Mouse (Mus musculus): ENCODE measurements around the gene Spns2. TPM values are rescaled to one million over a fixed set of nuclear protein-coding genes. Genes with fewer than 3 reads are reported as not detected.
A peak's percentile ranks its signal among the peaks of the same experiment; 100 is the strongest.

Spns2 gene
- polyA plus RNA-seq, 1 experiment from 2014 or later: 8.5 TPM

GRCm38 (mm10) chr11:72468525-72468924 lies 21.2 kb downstream of the Spns2 start:
- Histone ChIP-seq H3K9ac (no peak overlapping the region), H3K36me3 (ENCODE audit: insufficient read depth) (no peaks in the 10 kb centered on the region), H3K4me2 (no peak overlapping the region), H3K27me3 (ENCODE audit: insufficient read depth, low read length) (no peaks in the 10 kb centered on the region), H3K4me1 (ENCODE audit: insufficient read depth) (peaks cover 55% of the 10 kb centered on the region), H3K4me3 (ENCODE audit: low read depth, low read length) (no peak overlapping the region), H3K27ac (ENCODE audit: low read depth) (peak overlapping the region; percentile 88), H3K9me3 (ENCODE audit: low read depth, low read length) (no peaks in the 10 kb centered on the region)
- no peak for DNase-seq
- WGBS: 65% methylated on average over 5 of the region's 5 CpGs
- TF ChIP-seq CTCF (IDR thresholded peaks at IDR 0.05; ENCODE audit: low read depth): no peak
- ATAC-seq (ENCODE audit: insufficient read depth): no peak

DNA sequence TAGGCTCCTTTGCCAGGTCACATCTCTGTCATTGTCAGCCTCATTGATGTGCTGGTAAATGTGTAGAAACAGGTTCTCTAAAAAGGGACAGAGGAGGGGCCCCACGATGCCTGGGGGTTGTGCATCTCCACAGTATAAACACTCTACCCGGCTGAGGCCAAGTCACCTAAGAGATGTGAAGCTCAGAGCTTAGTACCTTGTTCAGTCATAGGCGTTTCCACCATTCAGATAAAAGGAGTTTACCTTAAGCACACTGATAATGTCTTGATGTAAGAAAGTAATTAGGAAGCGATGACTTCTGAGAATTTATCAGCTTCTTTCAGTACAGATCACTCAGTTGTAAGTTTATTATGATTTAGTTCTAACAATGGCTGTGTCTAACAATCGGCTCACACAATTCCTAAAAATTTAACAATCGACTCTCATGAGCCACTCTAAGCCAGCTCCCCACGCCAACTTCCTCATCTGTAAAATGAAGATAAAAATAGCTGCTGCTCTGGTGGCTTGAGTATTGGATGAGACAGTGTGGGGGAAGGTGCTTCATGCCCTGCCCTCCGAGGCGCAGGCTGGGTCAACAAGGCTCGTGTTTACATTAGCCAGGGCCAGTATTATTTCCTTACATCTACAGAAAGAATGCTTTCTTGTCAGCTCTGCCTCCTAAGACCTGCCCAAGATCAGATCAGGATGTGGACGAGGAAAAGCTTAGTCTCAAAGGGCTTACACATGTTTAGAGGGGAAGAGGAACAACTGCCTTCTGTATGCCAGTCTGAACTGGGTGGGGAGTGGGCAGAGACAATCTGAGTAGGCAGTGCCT lies 22.8 kb downstream of the Spns2 start:
- DNase-seq (peak; percentile 71), ATAC-seq (ENCODE audit: insufficient read depth) (peak; percentile 54)
- H3K4me1 ChIP-seq (ENCODE audit: insufficient read depth): peaks cover 43% of the 10 kb centered on the region

DNA sequence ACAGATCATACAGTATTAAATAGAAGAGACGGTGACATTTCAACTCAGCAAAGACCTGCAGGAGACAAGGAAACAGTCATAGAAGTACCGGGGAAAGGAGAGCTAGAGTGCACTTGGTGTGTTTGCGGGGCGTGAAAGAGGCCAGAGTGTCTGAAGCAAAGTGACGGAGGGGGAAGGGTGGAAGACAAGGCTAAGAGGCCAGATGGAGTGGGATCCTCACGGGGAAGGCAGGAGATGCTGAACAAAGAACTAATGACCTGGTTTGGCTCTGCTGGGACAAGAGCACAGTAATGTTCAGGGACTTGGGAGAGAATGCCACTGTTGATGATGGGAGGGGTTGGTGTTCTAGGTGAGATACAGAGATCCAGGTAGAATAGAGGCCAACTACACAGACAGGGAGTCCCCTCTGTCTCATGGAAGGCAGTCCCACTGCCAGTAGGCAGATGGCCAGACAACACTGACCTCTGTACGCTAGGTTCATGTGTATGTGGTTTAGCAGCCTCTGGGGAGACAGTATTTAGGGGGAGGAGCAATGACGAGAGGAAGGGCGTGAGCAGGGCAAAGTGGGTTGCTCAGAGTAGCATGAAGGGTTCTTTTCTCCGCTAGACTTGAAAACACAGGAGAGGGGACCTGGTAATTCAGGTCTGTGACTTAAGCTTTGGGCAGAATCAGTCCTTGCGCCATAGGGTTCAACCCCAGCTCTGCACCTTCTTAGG lies 23.6 kb downstream of the Spns2 start:
- peak; percentile 30 for DNase-seq
- no peaks in the 10 kb centered on the region for H3K27me3 ChIP-seq (ENCODE audit: insufficient read depth, low read length)
- H3K36me3 ChIP-seq (ENCODE audit: insufficient read depth): no peaks in the 10 kb centered on the region
- peak overlapping the region; percentile 88 for H3K27ac ChIP-seq (ENCODE audit: low read depth)
- H3K4me2 ChIP-seq: peak overlapping the region; percentile 23; the same call in 1 of the 2 replicates
- peaks cover 39% of the 10 kb centered on the region for H3K4me1 ChIP-seq (ENCODE audit: insufficient read depth)
- ATAC-seq (ENCODE audit: insufficient read depth): no peak
- 37% methylated on average over 11 of the region's 11 CpGs for whole genome bisulfite sequencing
- TF ChIP-seq CTCF (IDR thresholded peaks at IDR 0.05; ENCODE audit: low read depth): no peak
- no peaks in the 10 kb centered on the region for H3K9me3 ChIP-seq (ENCODE audit: low read depth, low read length)
- H3K9ac ChIP-seq: no peak overlapping the region
- H3K4me3 ChIP-seq (ENCODE audit: low read depth, low read length): no peak overlapping the region

More for the DNA sequence above, 22.8 kb downstream of the Spns2 start:
- Histone ChIP-seq H3K27ac (ENCODE audit: low read depth) (peak overlapping the region; percentile 88), H3K27me3 (ENCODE audit: insufficient read depth, low read length) (no peaks in the 10 kb centered on the region), H3K36me3 (ENCODE audit: insufficient read depth) (no peaks in the 10 kb centered on the region), H3K9ac (no peak overlapping the region), H3K4me2 (peak overlapping the region; percentile 23; the same call in 1 of the 2 replicates), H3K9me3 (ENCODE audit: low read depth, low read length) (no peaks in the 10 kb centered on the region), H3K4me3 (ENCODE audit: low read depth, low read length) (no peak overlapping the region)
- WGBS: 6% methylated on average over 11 of the region's 11 CpGs
- no peak for TF ChIP-seq CTCF (IDR thresholded peaks at IDR 0.05; ENCODE audit: low read depth)

GRCm38 (mm10) chr11:72464821-72465220 lies 24.9 kb downstream of the Spns2 start:
- 66% methylated on average over 3 of the region's 3 CpGs for WGBS
- H3K4me3 ChIP-seq (ENCODE audit: low read depth, low read length): no peak overlapping the region
- peaks cover 36% of the 10 kb centered on the region for H3K4me1 ChIP-seq (ENCODE audit: insufficient read depth)

DNA sequence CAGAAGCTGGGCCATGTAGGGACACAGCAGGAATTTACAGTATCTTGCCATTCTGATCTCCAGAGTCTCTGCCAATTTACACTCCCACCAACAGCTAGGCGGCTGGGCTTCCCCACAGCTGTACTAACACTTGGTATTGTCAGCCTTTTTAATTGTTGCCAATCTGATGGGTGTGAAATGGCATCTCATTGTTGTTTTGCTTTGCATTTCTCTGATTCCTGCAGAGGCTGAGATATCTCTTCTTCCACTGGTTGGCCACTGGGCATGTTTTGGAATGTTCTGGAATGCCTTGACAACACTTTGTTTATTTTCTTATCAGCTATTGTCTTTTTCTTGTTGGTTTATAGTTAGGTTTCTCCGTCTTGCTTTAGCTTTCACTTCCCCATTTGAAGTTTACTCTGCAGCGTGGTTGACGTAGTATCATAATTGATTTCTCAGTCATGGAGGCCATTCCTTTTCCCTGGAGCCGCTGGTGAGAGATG lies 28.2 kb downstream of the Spns2 start:
- Histone ChIP-seq H3K4me1 (ENCODE audit: insufficient read depth) (peaks cover 11% of the 10 kb centered on the region), H3K27ac (ENCODE audit: low read depth) (no peak overlapping the region), H3K27me3 (ENCODE audit: insufficient read depth, low read length) (no peaks in the 10 kb centered on the region), H3K36me3 (ENCODE audit: insufficient read depth) (no peaks in the 10 kb centered on the region), H3K4me3 (ENCODE audit: low read depth, low read length) (no peak overlapping the region), H3K9ac (no peak overlapping the region), H3K9me3 (ENCODE audit: low read depth, low read length) (no peaks in the 10 kb centered on the region), H3K4me2 (no peak overlapping the region)
- TF ChIP-seq CTCF (IDR thresholded peaks at IDR 0.05; ENCODE audit: low read depth): no peak
- WGBS: 23% methylated on average over 5 of the region's 5 CpGs
- ATAC-seq (ENCODE audit: insufficient read depth) (no peak), DNase-seq (no peak)

More at GRCm38 (mm10) chr11:72464821-72465220, 24.9 kb downstream of the Spns2 start:
- ATAC-seq (ENCODE audit: insufficient read depth): no peak
- H3K9me3 ChIP-seq (ENCODE audit: low read depth, low read length): no peaks in the 10 kb centered on the region
- H3K36me3 ChIP-seq (ENCODE audit: insufficient read depth): no peaks in the 10 kb centered on the region
- H3K27me3 ChIP-seq (ENCODE audit: insufficient read depth, low read length): no peaks in the 10 kb centered on the region
- H3K27ac ChIP-seq (ENCODE audit: low read depth): no peak overlapping the region
- TF ChIP-seq CTCF (IDR thresholded peaks at IDR 0.05; ENCODE audit: low read depth): no peak
- H3K4me2 ChIP-seq: no peak overlapping the region
- DNase-seq: no peak
- no peak overlapping the region for H3K9ac ChIP-seq

DNA sequence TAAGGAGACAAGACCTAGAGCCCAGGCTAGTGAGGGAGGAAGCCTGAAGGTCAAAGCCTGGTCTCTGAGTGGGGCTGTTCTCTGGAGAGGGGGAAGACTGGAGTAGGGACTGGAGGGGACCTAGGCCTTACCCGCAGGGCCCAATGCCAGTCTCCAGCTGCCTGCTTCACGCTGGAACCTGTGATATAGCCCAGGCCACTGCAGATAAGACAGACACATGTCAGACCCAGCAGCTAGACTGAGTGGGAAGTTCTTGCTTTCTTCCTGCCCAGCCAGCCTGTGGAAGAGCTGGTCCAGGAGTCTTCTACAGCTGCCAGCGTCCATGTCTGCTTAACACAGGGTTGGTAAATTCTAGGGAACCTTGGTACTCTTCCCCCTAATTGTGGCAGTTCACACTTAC lies 31.2 kb downstream of the Spns2 start:
- DNase-seq (no peak), ATAC-seq (ENCODE audit: insufficient read depth) (no peak)
- H3K4me3 ChIP-seq (ENCODE audit: low read depth, low read length): no peak overlapping the region
- H3K27ac ChIP-seq (ENCODE audit: low read depth): peak overlapping the region; percentile 81
- no peaks in the 10 kb centered on the region for H3K9me3 ChIP-seq (ENCODE audit: low read depth, low read length)
- H3K9ac ChIP-seq: no peak overlapping the region
- no peaks in the 10 kb centered on the region for H3K36me3 ChIP-seq (ENCODE audit: insufficient read depth)
- no peak for TF ChIP-seq CTCF (IDR thresholded peaks at IDR 0.05; ENCODE audit: low read depth)
- no peaks in the 10 kb centered on the region for H3K27me3 ChIP-seq (ENCODE audit: insufficient read depth, low read length)
- 66% methylated on average over 3 of the region's 3 CpGs for WGBS
- peak overlapping the region; percentile 15; the same call in 1 of the 2 replicates for H3K4me2 ChIP-seq
- H3K4me1 ChIP-seq (ENCODE audit: insufficient read depth): no peaks in the 10 kb centered on the region

DNA sequence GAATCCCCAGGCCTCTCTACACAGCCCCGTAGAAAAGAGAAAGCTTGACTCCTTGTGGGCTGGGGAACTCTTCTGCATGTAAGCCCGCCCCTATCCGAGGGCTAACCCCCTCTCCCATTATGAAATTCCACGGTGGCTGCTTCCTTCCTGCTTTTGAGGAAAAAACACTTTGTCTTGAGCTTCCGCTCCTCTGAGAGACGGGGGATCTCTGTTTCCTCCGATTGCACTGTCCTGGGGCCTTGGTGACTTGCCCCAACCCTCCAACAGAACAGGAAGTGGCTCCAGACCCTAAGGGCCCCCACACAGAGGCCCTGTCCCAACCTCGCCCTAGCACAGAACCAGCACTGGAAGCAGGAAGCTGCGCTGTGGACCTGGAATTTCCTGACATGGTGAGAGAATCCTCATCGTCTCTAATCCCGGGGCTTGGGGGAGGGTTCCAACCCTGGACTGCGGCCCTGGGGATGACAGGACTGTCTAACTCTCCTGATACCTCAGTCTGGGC lies 31.7 kb downstream of the Spns2 start:
- Histone ChIP-seq H3K9me3 (ENCODE audit: low read depth, low read length) (no peaks in the 10 kb centered on the region), H3K4me1 (ENCODE audit: insufficient read depth) (no peaks in the 10 kb centered on the region), H3K4me2 (peak overlapping the region; percentile 15; the same call in 1 of the 2 replicates), H3K27me3 (ENCODE audit: insufficient read depth, low read length) (no peaks in the 10 kb centered on the region), H3K4me3 (ENCODE audit: low read depth, low read length) (no peak overlapping the region), H3K36me3 (ENCODE audit: insufficient read depth) (peaks cover under 1% of the 10 kb centered on the region; the same call in 1 of the 2 replicates), H3K27ac (ENCODE audit: low read depth) (peak overlapping the region; percentile 81), H3K9ac (no peak overlapping the region)
- 43% methylated on average over 12 of the region's 12 CpGs for WGBS
- TF ChIP-seq CTCF (IDR thresholded peaks at IDR 0.05; ENCODE audit: low read depth): no peak
- peak; percentile 80 for ATAC-seq (ENCODE audit: insufficient read depth)
- peak; percentile 71 for DNase-seq
